Mouse (Mus musculus): ENCODE measurements around the gene Met. TPM values are rescaled to one million over a fixed set of nuclear protein-coding genes. Genes with fewer than 3 reads are reported as not detected.

The Met gene
- polyA plus RNA-seq, 1 experiment: 1.6 TPM

DNA sequence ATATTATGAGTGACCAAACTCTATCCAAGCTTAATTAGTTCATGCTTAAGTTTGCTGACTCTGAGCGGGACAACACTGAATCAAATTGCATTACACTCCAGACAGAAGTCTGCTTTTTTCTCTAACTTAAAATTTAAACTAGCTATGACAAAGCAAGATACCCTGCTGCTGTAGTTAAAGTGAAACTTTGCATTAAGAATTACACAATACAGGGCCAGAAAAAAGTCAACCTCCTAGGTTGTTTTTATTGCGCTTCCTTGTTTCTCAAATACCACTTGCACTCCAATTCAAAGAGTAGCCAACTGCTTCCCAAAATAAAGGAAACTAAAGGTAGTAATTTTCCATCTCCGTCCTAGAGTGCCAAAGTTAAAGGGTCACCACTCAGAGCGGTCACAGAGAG lies 33.8 kb downstream of the Met start:
- Histone ChIP-seq H3K36me3 (ENCODE audit: control insufficient read depth, insufficient read depth, low read length) (no peaks in the 10 kb centered on the region), H3K27ac (ENCODE audit: control insufficient read depth, insufficient read depth, low read length) (no peak overlapping the region), H3K4me1 (replicated peaks; ENCODE audit: control insufficient read depth, insufficient read depth, low read length) (no peaks in the 10 kb centered on the region), H3K27me3 (ENCODE audit: control insufficient read depth, insufficient read depth, low read length) (no peaks in the 10 kb centered on the region), H3K4me3 (ENCODE audit: control insufficient read depth, insufficient read depth, low read length) (no peak overlapping the region)
- TF ChIP-seq CTCF (IDR thresholded peaks at IDR 0.05; ENCODE audit: borderline replicate concordance, control insufficient read depth, extremely low read depth, insufficient read depth, low read length, poor library complexity) (no peak), POLR2A (IDR thresholded peaks at IDR 0.05; ENCODE audit: control insufficient read depth, extremely low read depth, insufficient read depth, low read length, poor library complexity) (no peak)
- 95% methylated on average over 4 of the region's 4 CpGs for WGBS
- DNase-seq: no peak

DNA sequence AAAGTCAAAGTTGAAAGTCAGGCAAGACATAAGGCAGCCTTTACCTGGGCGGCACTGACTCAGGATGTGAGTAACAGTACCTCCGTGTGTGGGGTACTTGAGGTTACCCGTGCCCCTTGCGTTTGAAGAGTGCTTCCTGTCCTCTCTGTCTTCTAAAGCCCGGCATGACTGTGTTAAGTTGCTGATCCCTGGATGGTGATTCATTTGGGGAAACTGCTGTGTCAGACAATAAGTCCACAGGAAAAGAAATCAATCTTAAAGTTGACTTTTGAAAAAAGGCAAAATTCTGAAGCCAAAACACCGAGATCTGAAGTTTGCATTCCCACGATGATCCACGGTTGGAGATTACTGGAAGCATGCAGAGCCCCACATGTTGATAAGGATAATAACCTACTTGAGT lies 35.2 kb downstream of the Met start:
- no peaks in the 10 kb centered on the region for H3K4me1 ChIP-seq (replicated peaks; ENCODE audit: control insufficient read depth, insufficient read depth, low read length)
- WGBS: 41% methylated on average over 8 of the region's 8 CpGs
- no peak for TF ChIP-seq POLR2A (IDR thresholded peaks at IDR 0.05; ENCODE audit: control insufficient read depth, extremely low read depth, insufficient read depth, low read length, poor library complexity)
- no peak for TF ChIP-seq CTCF (IDR thresholded peaks at IDR 0.05; ENCODE audit: borderline replicate concordance, control insufficient read depth, extremely low read depth, insufficient read depth, low read length, poor library complexity)
- DNase-seq: no peak
- no peaks in the 10 kb centered on the region for H3K36me3 ChIP-seq (ENCODE audit: control insufficient read depth, insufficient read depth, low read length)
- no peak overlapping the region for H3K27ac ChIP-seq (ENCODE audit: control insufficient read depth, insufficient read depth, low read length)
- no peaks in the 10 kb centered on the region for H3K27me3 ChIP-seq (ENCODE audit: control insufficient read depth, insufficient read depth, low read length)
- no peak overlapping the region for H3K4me3 ChIP-seq (ENCODE audit: control insufficient read depth, insufficient read depth, low read length)

DNA sequence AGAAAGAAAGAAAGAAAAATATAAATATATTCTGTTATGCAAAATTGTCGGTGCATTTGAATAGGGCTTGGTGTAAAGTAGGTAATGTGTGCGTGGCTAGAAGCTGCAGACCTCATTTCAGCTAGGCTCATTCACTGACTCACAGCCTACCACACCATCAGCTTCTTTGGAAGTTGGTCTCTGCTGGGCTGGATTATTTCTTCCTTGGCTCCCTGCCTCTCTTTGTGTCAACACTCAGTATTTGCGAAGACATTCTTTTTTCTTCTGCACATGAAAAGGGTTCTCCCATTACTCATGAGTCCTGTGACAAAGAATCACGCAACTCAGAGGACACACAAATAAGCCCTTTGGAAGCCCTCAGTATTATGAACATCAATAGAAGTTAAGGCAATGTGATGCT lies 37.8 kb downstream of the Met start:
- no peak overlapping the region for H3K4me3 ChIP-seq (ENCODE audit: control insufficient read depth, insufficient read depth, low read length)
- no peaks in the 10 kb centered on the region for H3K27me3 ChIP-seq (ENCODE audit: control insufficient read depth, insufficient read depth, low read length)
- 94% methylated on average over 4 of the region's 4 CpGs for WGBS
- no peaks in the 10 kb centered on the region for H3K36me3 ChIP-seq (ENCODE audit: control insufficient read depth, insufficient read depth, low read length)
- TF ChIP-seq CTCF (IDR thresholded peaks at IDR 0.05; ENCODE audit: borderline replicate concordance, control insufficient read depth, extremely low read depth, insufficient read depth, low read length, poor library complexity): no peak
- TF ChIP-seq POLR2A (IDR thresholded peaks at IDR 0.05; ENCODE audit: control insufficient read depth, extremely low read depth, insufficient read depth, low read length, poor library complexity): no peak
- DNase-seq: no peak
- H3K27ac ChIP-seq (ENCODE audit: control insufficient read depth, insufficient read depth, low read length): no peak overlapping the region
- no peaks in the 10 kb centered on the region for H3K4me1 ChIP-seq (replicated peaks; ENCODE audit: control insufficient read depth, insufficient read depth, low read length)

DNA sequence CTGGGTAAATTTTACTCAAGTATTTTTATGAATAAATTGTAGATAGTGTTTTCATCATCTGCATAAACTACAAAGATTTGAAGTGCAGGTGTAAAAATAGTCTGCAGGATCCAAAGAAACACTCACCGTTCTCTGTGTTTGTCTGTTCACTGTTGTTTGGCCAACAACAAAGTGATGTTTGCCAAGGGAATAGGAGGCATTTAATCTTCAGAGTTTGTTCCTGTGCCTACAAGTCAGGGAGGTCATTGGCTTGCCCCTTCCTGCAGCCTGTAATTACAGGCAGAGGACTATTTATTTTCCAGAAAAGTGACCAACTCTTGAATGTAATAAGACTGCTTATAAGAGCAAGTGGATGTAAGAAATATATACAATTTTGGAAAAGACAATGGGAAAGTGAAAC lies 38.7 kb downstream of the Met start:
- WGBS: 98% methylated on average over 1 of the region's 1 CpGs
- H3K27ac ChIP-seq (ENCODE audit: control insufficient read depth, insufficient read depth, low read length): no peak overlapping the region
- no peak for TF ChIP-seq CTCF (IDR thresholded peaks at IDR 0.05; ENCODE audit: borderline replicate concordance, control insufficient read depth, extremely low read depth, insufficient read depth, low read length, poor library complexity)
- no peak for TF ChIP-seq POLR2A (IDR thresholded peaks at IDR 0.05; ENCODE audit: control insufficient read depth, extremely low read depth, insufficient read depth, low read length, poor library complexity)

DNA sequence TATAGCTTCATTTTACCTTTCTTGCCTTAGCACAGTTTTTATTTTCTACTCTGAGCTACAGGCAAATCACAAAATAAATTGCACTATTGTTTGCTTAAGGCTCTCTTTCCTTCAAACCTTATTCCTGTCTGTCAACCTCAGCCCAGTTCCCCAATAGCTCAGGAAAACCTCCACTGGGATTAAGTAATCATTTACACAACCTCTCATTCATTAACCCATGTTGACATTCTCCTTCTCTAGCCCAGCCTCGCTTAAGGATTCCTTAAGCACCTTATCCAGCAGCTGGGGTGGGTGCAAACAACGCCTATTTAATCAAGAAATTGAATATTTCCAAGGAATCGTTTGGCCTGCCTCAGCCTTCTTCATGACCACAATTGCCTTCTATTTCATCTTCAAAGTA lies 40.1 kb downstream of the Met start:
- 94% methylated on average over 3 of the region's 3 CpGs for WGBS
- H3K36me3 ChIP-seq (ENCODE audit: control insufficient read depth, insufficient read depth, low read length): no peaks in the 10 kb centered on the region
- no peak for DNase-seq
- no peaks in the 10 kb centered on the region for H3K4me1 ChIP-seq (replicated peaks; ENCODE audit: control insufficient read depth, insufficient read depth, low read length)
- H3K4me3 ChIP-seq (ENCODE audit: control insufficient read depth, insufficient read depth, low read length): no peak overlapping the region
- no peak overlapping the region for H3K27ac ChIP-seq (ENCODE audit: control insufficient read depth, insufficient read depth, low read length)
- TF ChIP-seq POLR2A (IDR thresholded peaks at IDR 0.05; ENCODE audit: control insufficient read depth, extremely low read depth, insufficient read depth, low read length, poor library complexity) (no peak), CTCF (IDR thresholded peaks at IDR 0.05; ENCODE audit: borderline replicate concordance, control insufficient read depth, extremely low read depth, insufficient read depth, low read length, poor library complexity) (no peak)
- H3K27me3 ChIP-seq (ENCODE audit: control insufficient read depth, insufficient read depth, low read length): no peaks in the 10 kb centered on the region

More for the DNA sequence above, 38.7 kb downstream of the Met start:
- no peaks in the 10 kb centered on the region for H3K36me3 ChIP-seq (ENCODE audit: control insufficient read depth, insufficient read depth, low read length)
- no peaks in the 10 kb centered on the region for H3K4me1 ChIP-seq (replicated peaks; ENCODE audit: control insufficient read depth, insufficient read depth, low read length)
- H3K4me3 ChIP-seq (ENCODE audit: control insufficient read depth, insufficient read depth, low read length): no peak overlapping the region
- H3K27me3 ChIP-seq (ENCODE audit: control insufficient read depth, insufficient read depth, low read length): no peaks in the 10 kb centered on the region
- DNase-seq: no peak

- H3K27me3 ChIP-seq (ENCODE audit: control insufficient read depth, insufficient read depth, low read length): no peaks in the 10 kb centered on the region
- H3K36me3 ChIP-seq (ENCODE audit: control insufficient read depth, insufficient read depth, low read length): no peaks in the 10 kb centered on the region
- no peaks in the 10 kb centered on the region for H3K4me1 ChIP-seq (replicated peaks; ENCODE audit: control insufficient read depth, insufficient read depth, low read length)
- TF ChIP-seq CTCF (IDR thresholded peaks at IDR 0.05; ENCODE audit: borderline replicate concordance, control insufficient read depth, extremely low read depth, insufficient read depth, low read length, poor library complexity): no peak
- TF ChIP-seq POLR2A (IDR thresholded peaks at IDR 0.05; ENCODE audit: control insufficient read depth, extremely low read depth, insufficient read depth, low read length, poor library complexity): no peak
- no peak overlapping the region for H3K27ac ChIP-seq (ENCODE audit: control insufficient read depth, insufficient read depth, low read length)
- no peak for DNase-seq
- no peak overlapping the region for H3K4me3 ChIP-seq (ENCODE audit: control insufficient read depth, insufficient read depth, low read length)
- WGBS: 86% methylated on average over 3 of the region's 3 CpGs
Measured at GRCm38 (mm10) chr6:17505530-17505929, 41.9 kb downstream of the Met start.

GRCm38 (mm10) chr6:17506831-17507230 lies 43.2 kb downstream of the Met start:
- TF ChIP-seq CTCF (IDR thresholded peaks at IDR 0.05; ENCODE audit: borderline replicate concordance, control insufficient read depth, extremely low read depth, insufficient read depth, low read length, poor library complexity) (no peak), POLR2A (IDR thresholded peaks at IDR 0.05; ENCODE audit: control insufficient read depth, extremely low read depth, insufficient read depth, low read length, poor library complexity) (no peak)
- WGBS: 92% methylated on average over 2 of the region's 2 CpGs
- Histone ChIP-seq H3K27ac (ENCODE audit: control insufficient read depth, insufficient read depth, low read length) (no peak overlapping the region), H3K27me3 (ENCODE audit: control insufficient read depth, insufficient read depth, low read length) (no peaks in the 10 kb centered on the region), H3K4me1 (replicated peaks; ENCODE audit: control insufficient read depth, insufficient read depth, low read length) (no peaks in the 10 kb centered on the region), H3K36me3 (ENCODE audit: control insufficient read depth, insufficient read depth, low read length) (no peaks in the 10 kb centered on the region), H3K4me3 (ENCODE audit: control insufficient read depth, insufficient read depth, low read length) (no peak overlapping the region)
- no peak for DNase-seq

Measured in thymus, adult 2 months (tissue).